Mouse (Mus musculus) adrenal gland, adult 2 months (tissue): ENCODE results near the gene Hoxb7. TPM values are rescaled to one million over a fixed set of nuclear protein-coding genes. Genes with fewer than 3 reads are reported as not detected.

Experiments
- DNase-seq: peaks from one replicate; pipeline ENCODE4 v3.0.0; 2021
- polyA plus RNA-seq: library from polyadenylated mRNA; depleted of rRNA; stranded (reverse); fragments of >200 nt; gene quantifications from 2 replicates; pipeline ENCODE4 v1.2.3, GENCODE M21; 2012
- total RNA-seq, 2 experiments: library from RNA; stranded (reverse); gene quantifications; 2 replicates each; pipeline ENCODE4 v1.2.3; 2021

Hoxb7 gene
- total and polyA plus RNA-seq, 3 experiments = 46.4 to 55.9 (median 46.7) TPM

GRCm38 (mm10) chr11:96284774-96285734, 1.4 kb upstream of the Hoxb7 start:
- peak; percentile 90 for DNase-seq

- peak; percentile 81 for DNase-seq
Measured at GRCm38 (mm10) chr11:96286739-96287385, 439 bp downstream of the Hoxb7 start.

GRCm38 (mm10) chr11:96287411-96287810, 988 bp downstream of the Hoxb7 start:
- no peak for DNase-seq

GRCm38 (mm10) chr11:96288455-96289221, 2.2 kb downstream of the Hoxb7 start:
- DNase-seq = peak; percentile 75

- no peak for DNase-seq
Measured at GRCm38 (mm10) chr11:96289293-96289692, 2.9 kb downstream of the Hoxb7 start.

- no peak for DNase-seq
Measured at GRCm38 (mm10) chr11:96289837-96290236, 3.4 kb downstream of the Hoxb7 start.

- no peak for DNase-seq
Measured at GRCm38 (mm10) chr11:96290705-96291355, 4.4 kb downstream of the Hoxb7 start.

- peak; percentile 91 for DNase-seq
Measured at GRCm38 (mm10) chr11:96291681-96292564, 5.5 kb downstream of the Hoxb7 start, which contains the start of gene Hoxb6. Hoxb6 (plus strand) TSS chr11:96292476.

- peak; percentile 78 for DNase-seq
Measured at GRCm38 (mm10) chr11:96292565-96293301, 6.3 kb downstream of the Hoxb7 start.

GRCm38 (mm10) chr11:96293302-96293921, 7.0 kb downstream of the Hoxb7 start:
- DNase-seq = no peak

GRCm38 (mm10) chr11:96294245-96295091, 8.0 kb downstream of the Hoxb7 start:
- peak; percentile 92 for DNase-seq

- DNase-seq = peak; percentile 73
Measured at GRCm38 (mm10) chr11:96295092-96295835, 8.8 kb downstream of the Hoxb7 start.

GRCm38 (mm10) chr11:96296997-96297396, 10.6 kb downstream of the Hoxb7 start:
- DNase-seq = no peak

GRCm38 (mm10) chr11:96297428-96297827, 11.0 kb downstream of the Hoxb7 start:
- no peak for DNase-seq

GRCm38 (mm10) chr11:96297968-96298635, 11.7 kb downstream of the Hoxb7 start:
- no peak for DNase-seq

- DNase-seq = peak; percentile 91
Measured at GRCm38 (mm10) chr11:96298895-96299667, 12.7 kb downstream of the Hoxb7 start.
